Mouse (Mus musculus) lung, postnatal 25 days (tissue): ENCODE results near the gene Acin1.
A peak's percentile ranks its signal among the peaks of the same experiment; 100 is the strongest.

ENCODE experiments used
- DNase-seq: peaks from one replicate; pipeline ENCODE4 v3.0.0; 2022; ENCODE audit warnings: low spot score

Gene Acin1

DNA sequence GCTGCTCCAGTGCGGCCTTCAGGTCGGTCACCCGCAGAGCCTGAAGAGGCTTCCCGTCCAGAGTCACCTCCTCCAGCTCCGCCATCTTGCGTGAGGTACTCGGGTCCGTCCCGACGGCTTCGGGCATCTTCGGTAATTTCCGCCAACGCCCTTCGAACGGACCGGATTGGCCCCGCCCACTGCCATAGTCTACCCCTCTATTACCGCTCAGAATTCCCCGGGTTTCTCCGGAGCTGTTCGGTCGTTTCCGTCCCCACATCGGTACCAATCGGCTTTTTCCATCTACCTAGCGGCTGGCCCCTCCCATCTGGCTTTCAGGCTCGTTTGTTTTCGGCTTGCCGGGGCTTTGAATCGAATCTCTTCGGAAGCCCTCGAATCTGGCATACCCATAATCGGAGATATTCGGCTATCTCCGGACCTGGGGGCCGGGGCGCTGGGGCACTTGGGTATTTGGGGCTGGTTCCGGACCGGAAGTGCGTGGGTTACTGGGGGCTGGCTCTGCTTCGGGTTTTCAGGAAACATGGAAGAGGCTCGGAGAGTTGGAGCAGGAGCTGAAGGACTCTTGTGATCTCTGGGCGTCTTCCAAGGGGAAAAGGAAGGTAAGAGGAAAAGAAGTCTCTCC lies at the start of gene Acin1:
TSS of gene Acin1 (minus strand) at position 410 of the 622 bp plus-strand sequence.
- DNase-seq, result peak; percentile 100

DNA sequence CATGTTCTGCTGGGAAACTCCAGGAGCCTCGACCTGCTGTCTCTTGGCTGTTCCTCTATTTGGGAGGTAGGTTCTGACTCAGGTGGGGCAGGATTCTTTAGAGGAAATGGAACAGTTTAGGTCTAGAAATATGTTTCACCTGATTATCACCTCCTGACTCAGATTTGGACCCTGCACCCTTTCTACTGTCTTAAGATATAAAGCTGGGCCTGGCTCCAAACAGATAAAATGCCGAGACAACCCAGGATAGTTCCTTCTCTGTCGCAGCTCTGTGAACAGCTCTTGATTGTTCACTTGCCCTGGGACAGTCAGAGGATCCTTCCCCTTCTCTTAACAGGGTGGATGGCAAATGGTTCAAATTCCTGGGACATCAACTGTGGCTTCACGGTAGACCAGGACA lies 48.5 kb upstream of the Acin1 start:
- DNase-seq, result no peak

DNA sequence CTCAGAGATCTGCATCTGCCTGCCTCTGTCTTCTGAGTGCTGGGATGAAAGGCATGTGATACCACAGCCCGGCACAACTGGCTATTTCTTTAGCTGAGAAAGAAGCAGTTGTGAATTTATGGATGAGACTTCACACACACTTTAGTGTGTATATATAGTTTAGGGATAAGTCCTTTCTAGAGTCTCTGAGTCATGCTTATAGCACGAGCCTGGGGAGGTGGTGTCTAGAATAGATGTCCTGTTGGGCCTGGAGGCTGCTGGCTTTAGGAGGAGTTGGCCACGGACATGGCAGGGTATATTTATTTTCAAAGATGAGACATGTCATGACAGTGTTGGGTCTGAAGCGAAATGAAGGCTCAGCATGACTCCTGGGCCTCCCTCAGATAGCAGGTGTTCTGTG lies 47.3 kb upstream of the Acin1 start:
- no peak for DNase-seq

DNA sequence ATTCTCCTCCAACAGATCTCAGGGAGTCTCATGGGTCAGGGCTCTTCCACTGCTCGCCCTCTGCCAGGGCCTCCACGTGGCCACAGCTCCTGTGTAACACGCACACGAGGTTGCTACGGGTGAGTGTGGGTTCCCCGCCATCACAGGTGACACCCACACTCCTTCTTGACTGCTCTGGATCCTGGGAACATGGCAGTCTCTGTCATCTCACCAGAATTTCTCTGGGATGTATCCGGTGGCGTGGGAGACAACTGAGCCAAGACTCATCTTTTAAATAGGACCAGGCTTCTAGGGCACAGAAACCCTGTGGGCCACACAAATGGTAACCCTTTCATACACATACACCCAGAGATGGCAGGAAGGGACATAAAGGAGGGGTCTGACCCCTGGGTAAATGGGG lies 45.5 kb upstream of the Acin1 start:
- DNase-seq, result no peak

DNA sequence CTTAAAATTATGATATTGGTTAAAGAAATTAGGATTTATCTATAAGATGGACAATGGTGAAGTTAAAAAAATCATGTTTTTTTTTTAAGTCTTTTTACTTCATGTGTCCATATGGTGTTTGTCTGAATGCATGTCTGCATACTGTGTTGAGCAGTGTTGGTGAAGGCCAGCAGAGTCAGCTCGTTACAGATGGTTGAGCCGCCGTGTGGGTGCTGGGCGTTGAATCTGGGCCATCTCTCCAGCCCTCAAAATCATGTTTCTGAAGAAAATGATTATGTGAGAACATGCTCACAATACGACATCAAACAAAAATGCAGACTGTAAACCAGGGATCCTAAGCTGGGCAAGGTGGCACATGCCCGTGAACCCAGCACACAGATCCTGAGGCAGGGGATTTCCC lies 43.6 kb upstream of the Acin1 start:
- DNase-seq, result no peak

DNA sequence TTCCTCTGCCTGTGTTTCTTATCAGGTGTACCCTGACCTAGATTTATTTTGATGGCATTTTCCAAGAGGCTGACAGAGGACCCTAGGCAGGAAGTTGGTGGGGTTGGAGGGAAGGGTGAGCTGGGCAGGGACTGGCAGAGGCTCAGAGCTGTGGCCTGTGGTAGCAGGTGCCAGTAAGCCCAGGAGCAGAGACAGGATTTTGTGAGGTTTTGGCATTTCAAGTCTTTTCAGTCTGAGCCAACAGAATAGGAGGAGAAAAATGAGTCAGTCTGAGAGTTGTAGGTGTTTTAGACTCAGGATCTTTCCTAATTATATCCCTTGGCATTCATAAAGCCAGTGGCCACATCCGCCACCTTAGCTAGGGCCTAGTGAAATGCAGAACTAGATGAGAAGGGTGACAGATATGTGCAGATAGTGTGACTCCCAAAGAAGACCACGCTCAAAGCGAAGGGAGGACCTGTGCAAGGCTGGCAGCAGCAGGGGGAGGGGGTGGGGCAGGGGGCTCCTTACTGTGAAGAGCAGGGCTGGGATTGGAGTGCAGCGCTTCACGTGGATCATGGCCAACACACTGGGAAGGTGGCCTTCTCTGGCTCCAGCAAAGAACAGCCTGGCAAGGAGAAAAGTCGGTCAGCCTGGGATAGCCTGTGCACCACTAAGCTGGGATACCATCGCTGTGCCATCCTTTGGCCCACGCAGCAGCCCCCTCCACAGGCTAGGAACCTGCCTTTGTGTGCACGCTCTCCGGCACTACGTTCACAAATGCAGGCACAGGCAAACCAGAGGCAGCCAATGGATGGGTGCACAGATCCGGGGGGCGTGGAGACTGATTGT lies 42.3 kb upstream of the Acin1 start:
- DNase-seq, result no peak

DNA sequence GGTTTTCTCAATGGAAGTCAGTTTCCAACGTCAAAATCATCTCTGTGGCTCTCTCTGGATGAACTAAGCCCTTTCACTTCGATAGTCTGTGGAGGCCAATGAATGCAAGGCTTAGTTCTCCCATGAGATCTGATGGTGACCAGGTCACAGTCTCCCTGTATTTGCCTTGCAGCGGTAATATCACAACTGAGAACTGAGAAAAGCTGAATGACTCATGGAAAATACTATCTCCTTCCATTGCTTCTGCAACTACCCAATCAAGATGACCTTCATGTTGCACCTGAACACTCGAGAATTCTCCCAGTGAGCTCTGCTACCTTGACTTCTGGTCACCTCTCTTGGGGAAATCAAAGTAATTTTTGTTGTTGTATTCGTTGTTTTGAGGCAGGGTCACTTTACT lies 40.8 kb upstream of the Acin1 start:
- DNase-seq, result no peak

DNA sequence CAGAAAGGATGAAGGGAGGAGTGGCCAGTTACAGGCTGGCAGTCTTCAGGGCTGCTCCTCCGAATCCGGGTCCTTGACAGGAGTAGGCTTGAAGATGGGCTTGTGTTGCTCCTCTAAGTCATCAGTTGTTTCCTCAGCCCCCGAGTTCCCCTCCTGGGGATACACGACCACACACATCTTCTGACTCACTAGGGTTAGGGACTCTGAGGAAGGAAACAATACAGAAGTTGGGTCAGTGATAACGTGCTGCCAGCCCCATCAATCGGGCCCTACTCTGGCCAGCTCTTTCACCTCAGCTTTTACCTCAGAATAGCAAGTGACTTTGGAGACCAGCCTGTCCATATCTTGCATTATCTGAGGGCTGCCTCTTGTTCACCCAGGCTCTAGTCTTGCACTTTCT lies 37.3 kb upstream of the Acin1 start:
- no peak for DNase-seq

DNA sequence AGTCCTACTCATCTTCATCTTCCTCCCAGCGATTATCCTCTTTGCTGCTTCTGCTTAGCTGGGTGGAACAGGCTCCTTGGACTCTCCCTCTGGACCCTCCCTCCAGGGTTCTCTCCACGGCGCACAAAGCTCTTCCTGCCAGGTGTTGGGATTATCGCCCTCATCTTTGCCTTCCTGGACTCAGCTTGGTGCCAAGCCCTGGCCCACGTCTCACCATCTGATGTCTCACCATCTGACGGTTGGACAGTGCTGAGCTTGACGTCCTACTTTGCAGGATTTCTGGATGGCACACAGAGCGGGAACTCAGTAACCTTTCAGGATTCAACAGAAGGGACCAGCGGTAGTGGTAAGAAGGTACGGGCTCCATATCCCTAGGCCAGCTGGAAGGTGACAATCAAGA lies 35.0 kb upstream of the Acin1 start:
- no peak for DNase-seq

DNA sequence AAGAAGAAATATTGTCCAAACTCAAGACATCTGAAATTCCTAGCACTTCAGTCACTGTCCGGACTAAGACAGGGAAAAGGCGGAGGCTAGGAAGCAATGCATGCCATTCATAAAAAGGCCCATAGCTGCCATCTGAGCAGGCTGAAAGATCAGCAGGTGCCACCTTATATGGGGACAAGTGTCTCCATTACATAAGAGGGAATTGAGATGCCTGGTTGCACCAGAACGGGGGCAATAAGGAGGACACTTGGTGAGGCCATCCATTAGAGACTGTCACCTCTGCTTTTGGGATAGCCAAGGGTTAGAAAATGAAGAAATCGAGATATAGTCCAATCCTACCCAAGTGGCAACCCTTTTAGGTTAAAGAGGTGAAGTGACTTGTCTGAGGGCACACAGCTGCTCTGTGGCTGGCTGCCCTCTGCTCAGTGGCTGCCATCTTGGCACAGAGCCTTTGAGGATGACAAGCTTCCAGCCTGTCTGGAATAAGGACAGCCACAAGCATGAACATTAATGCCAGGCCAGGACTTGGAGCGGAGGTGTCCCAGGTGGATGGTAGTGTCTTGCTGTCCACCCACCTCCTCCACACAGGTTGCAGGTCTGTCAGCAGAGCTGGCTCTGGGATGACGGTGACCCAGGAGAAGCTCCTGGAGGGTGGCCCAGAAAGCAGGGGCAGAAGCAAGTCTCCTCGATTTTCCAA lies 34.1 kb upstream of the Acin1 start:
- DNase-seq, result no peak

DNA sequence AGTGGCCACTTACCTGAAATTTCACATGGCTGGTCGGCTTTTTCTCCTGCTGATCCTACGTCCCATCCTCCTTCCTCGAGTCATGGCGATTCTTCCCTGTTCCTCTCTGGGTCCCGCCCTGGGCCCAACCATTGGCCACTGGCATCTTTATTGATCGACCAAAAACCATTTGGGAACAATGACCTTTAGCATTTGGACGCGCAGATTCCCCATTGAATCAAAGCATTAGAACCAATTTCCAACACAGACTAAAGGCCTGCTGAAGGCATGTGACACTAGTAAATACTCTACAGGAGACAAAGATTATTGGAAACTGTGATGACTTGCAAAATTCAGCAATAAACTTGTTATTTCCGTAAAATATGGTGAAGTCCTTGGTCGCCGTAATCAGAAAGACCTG lies 33.3 kb upstream of the Acin1 start:
- no peak for DNase-seq

DNA sequence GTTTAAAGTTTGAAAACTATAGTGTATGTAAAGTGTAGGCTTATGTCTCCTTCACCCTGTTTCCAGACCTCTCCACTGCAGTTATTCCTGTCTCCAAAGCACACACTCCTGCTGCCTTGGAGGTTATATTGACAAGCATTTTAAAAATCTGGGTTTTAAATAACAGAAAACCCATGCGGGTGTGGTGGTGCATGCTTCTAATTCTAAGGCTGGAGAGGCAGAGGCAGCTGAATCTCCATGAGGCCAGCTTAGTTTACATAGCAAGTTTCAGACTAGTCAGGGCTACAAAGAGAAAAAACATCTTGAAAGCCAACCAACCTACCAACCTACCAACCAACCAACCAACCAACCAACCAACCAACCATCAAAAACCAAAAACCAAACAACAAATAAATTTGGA lies 28.7 kb upstream of the Acin1 start:
- DNase-seq, result no peak

DNA sequence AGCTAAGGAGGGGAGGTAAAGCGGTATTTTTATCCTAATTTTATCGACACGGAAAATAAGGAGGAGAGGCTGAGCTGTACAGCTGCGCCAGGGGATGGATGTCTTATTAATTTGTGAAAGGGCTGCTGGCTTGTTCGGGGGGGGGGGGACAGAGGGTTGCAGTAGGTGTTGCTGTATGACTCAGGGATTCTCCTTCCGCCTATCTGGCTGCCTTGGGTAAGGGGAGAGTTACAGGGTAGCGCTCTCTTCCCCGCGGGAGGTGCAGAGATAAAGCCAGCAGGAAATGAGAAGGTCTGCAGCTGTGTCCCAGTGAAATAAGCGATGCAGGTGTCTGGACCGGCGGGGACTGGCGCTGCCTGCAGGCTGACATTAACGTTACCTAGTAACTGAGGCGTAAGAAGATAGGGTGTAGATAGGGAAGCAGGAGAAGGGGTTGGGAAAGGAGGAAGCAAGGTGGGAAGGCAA lies 27.9 kb upstream of the Acin1 start:
- DNase-seq, result no peak

DNA sequence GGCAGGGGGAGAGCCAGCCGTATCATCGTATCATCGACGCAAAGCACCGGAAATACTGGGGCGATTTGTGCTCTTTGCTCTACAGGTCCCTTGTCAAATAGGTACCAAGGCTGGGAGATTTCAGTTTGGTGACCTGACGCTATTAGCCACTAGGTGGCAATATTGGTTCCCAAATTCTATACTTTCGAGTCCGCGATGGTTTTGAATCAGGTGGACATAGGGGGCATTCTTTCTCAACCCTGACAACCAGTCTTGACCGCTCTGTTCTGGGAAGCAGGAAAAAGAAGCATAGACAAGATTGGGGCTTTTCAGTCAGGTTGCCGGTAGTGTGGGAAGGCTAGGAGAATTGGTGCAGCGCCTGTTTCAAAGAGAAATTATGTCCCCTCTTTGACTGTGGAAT lies 27.4 kb upstream of the Acin1 start:
- peak; percentile 70 for DNase-seq

DNA sequence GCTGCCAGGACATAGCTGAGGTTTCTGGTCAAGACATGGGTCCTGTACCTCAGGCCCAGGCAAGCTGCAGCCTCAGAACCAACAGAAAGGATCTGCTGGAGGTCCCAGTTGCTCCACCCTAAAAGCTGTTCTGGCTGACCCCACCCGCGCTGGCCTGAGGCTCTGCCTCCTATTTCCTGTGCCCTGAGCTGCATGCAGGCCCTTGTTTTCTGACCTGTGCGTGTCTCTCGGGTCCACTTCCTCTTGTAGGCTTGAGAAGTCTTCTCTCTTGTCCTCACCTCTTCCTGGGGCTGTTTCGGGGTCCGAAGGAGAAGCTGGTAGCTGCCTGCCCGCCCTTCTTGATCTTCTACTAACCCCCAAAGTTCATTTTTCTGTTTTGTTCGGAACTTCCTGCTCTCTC lies 26.1 kb upstream of the Acin1 start:
- peak; percentile 23 for DNase-seq

DNA sequence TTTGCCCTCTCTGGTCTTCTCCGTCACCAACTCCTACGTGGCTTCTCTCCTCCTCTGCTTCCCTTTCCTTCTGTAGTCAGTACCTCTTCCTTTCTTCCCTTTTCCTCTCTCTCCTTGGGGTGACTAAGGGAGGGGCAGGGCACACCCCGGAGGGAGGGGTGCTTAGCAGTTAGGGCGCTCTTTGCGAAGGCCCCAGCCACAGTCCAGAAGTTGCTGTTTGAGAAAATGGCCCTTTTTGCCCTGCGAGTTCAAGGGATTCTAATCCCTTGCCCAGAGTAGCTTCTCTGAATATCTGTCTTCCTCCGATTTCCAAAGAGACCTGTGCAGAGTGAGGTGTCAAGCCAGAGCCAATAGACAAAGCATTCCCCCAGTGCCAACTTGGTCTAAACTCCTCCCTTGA lies 25.3 kb upstream of the Acin1 start, which contains the start of gene Cebpe:
TSS of gene Cebpe (minus strand) at position 101 of the 400 bp plus-strand sequence.
- no peak for DNase-seq

DNA sequence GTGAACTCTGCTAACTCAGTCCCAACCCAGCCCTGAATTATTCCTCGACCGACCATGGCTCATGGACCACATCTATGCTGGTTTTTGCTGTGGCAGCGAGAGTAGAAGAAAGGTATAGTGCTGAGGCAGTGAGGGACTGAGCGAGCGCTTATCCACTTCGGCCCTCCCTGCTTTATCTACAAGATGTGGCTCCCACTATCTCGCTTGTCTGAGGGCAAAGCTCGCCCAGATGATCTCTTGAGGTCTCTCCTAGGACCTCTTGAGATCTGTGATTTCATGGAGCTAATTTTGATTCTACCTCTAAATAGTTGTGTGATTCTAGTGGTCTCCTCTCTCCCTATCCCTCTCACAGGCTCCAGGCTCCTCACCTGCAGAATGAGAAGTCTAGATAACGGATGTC lies 22.3 kb upstream of the Acin1 start:
- DNase-seq, result no peak

DNA sequence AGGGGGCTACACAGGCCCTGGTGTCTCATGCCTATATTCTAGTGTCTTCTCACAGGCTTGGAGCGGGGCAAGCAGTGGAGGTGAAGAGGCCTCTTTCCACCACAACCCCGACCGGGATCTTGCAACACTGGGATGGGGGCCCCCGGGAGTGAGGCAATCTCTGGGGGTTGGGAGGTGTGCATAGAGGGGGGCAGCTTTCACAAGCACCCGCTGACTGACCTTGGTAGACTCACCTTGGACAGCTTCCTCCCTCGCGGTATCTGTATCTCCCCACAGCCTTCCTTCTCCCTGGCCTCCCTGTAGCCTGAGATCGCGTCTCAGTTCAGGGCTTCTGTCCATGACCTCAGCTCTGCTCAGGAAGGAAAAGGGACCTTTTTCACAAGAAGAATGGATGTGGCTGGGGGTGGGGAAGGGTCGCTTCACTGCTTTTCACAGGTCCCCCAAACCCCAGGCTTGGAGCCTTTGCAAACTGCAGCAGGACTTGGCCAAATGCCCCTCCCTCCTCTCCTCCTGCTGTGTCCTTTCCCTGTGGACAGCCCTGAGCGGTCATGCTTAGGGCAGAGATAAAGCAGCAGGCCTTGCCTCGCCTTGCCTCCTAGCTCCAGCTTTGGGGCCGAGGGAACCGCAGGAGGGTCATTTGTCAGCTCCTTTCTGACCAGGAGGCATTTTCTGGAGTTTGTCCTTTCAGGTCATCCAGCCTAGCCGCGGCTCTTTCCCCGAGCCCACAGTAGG lies 20.0 kb upstream of the Acin1 start:
- DNase-seq, result no peak

DNA sequence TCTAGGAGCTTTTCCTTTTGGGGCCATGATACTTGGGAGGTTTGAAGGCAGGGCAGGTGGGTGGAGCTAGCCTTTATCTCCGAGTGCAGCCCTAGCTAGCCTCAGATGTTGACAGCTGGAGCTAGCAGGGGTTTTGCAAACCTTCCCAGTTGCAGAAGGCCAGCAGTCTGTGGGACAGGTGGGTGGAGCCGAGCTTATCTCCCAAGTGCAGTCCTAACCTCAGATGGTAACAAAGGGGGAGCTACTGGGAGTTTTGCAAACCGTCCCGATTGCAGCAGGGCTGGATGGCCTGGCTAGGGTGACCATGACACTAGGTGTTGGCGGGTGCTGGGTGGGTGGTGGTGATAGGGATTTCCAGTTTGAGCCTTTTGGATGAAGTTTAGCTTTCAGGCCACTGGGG lies 19.1 kb upstream of the Acin1 start:
- no peak for DNase-seq

DNA sequence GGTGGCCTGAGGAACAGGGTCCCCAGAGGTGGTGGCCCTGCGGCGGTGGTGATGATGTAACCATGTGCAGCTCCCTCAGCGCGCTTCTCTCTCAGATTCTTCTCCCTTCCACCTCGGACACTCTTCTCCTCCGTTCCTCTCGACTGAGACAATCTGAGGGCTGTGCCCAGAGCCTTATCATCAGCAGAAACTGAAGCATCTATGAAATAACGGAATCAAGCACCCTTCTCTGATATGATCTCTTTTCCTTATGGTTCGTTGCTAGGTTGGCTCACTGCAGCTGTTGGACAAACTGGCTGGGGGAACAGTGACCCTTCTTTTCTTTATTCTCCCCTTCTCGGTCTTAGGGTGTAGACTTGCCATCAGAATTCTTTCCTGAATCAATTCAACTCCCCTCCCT lies 16.5 kb upstream of the Acin1 start:
- DNase-seq, result no peak

DNA sequence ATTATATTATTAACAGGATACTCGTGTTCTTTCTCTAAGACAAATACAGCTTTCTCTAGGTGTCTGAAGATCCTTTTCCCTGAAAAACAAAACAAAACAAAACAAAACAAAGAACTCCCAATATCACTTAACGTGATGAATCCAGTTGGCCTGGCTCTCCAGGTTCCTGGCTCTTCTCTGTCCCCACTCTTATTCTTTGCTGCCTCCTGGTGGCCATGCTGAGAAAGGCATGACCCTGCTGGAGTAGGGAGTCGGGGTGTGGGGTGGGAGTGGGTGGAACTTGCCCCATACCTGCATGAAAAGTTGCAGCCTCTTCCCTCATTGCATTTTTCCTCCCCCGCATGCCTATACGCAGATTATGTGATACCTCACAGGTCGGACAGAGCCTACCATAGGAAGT lies 14.6 kb upstream of the Acin1 start:
- DNase-seq, result peak; percentile 82

DNA sequence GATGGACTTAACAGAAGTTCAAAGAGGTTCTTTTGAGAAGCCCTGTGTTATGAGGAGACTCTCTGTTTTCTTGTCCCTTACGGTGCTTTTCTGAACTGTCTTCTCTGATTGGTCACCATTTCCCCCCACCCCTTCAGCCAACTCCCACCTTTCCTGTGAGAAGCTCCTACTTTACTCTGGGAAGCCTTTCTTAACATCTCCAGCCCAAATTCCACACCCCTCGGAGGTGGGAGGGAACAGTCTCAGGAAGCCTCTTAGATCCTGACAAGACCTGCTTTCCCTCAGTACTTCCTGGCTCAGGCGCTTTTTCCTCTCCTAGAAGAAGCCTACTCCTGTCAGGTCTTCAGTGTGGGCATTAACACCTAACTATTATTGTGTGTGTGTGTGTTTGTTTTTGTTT lies 12.9 kb upstream of the Acin1 start:
- DNase-seq, result no peak
